8 mouse cellular contexts compared by ENCODE assay signal in the genomic region with DNA sequence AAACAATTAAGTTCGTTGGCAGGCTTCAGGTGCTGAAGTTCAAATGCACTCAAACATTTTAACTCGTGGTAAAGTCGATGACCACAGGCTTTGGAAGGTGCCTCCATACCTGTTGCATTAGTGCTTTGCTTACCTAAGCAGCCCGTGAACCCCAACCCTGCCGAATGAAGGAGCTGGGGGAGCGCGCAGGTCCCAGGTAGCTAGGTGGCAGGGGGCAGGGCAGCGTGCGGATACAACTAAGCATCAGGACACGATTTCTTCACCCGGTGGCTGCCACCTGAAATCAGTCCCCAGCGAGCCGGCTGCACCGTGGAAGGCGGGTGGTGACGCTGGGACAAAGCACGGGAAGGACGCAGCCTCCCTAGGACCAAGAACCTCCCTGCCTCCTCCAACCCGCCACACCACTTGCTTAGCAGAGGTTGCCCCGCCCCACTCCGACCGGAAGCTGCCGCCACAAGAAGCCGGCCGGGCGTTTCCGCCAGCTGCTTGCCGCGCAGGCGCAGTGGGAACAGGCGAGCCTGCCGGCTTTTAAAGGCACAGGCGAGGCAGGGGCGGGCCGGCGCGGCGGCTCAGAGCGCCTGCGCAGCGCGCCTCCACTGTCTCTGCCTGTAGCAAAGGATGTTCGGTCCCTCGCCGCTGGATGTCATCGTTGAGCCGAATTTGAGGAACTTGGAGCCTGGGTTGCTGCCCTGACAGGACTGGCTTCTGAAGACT. TPM values are rescaled to one million over a fixed set of nuclear protein-coding genes. Genes with fewer than 3 reads are reported as not detected.
DNase-seq lines count a peak whose midpoint lies in the region; ATAC-seq lines count a peak whose summit lies in the region.

No protein-coding gene starts in this region.

- peak; percentile 94 for ATAC-seq in intestine, embryonic 14.5 days (replicated peaks; ENCODE audit: low FRiP score, low TSS enrichment, low read depth)

- peak; percentile 94 to 97 for DNase-seq in adrenal gland, adult 18-20 months (ENCODE audit: low spot score in 2 of 2)
- DNase-seq in embryo, embryonic 11 days: peak; percentile 98
- DNase-seq in gastrocnemius, postnatal 25 days: peak; percentile 99
- DNase-seq in intestine, embryonic 14.5 days (ENCODE audit: low spot score): peak; percentile 95
- peak; percentile 99 for DNase-seq in left cerebral cortex, postnatal 14 days (ENCODE audit: low spot score in 2 of 2)
- DNase-seq in mesoderm, embryonic 11.5 days (ENCODE audit: low read depth, low spot score): peak; percentile 98
- DNase-seq in right cerebral cortex, postnatal 36 days (ENCODE audit: low spot score in 2 of 2): peak; percentile 99
- peak; percentile 98 for DNase-seq in yolk sac, embryonic 10.5 days (ENCODE audit: low spot score)

- peaks cover 25% of the 10 kb centered on the region for H3K36me3 ChIP-seq in intestine, embryonic 14.5 days (ENCODE audit: control insufficient read depth, insufficient read depth, low read length)

- peak overlapping the region; percentile 49 for H3K9ac ChIP-seq in intestine, embryonic 14.5 days (ENCODE audit: low read length)

- H3K4me2 ChIP-seq in intestine, embryonic 14.5 days (ENCODE audit: low read length): peak overlapping the region; percentile 74

- WGBS in intestine, embryonic 14.5 days: under 1% methylated on average over 47 of the region's 47 CpGs

- peaks cover 29% of the 10 kb centered on the region for H3K4me1 ChIP-seq in intestine, embryonic 14.5 days (replicated peaks; ENCODE audit: control insufficient read depth, insufficient read depth, low read length)

- no peaks in the 10 kb centered on the region for H3K27me3 ChIP-seq in intestine, embryonic 14.5 days (replicated peaks; ENCODE audit: control insufficient read depth, insufficient read depth, low read length)

- H3K4me3 ChIP-seq in intestine, embryonic 14.5 days (ENCODE audit: low read depth, low read length): peak overlapping the region; percentile 73

- intact Hi-C loops in left cerebral cortex, postnatal 14 days (cut with DNase I): loop anchor here (2.0 to 5.0 kb wide), 3 partner anchors 256 to 427 kb away; no protein-coding TSS in a partner anchor

- H3K27ac ChIP-seq in intestine, embryonic 14.5 days (ENCODE audit: low read depth): no peak overlapping the region; the same call in 1 of the 2 replicates

- no peaks in the 10 kb centered on the region for H3K9me3 ChIP-seq in intestine, embryonic 14.5 days (ENCODE audit: control insufficient read depth, low read length)

RNA-seq across cellular contexts. Expression of gene Lig4, which starts 1.4 kb away (rescaled TPM):
- total RNA-seq in adrenal gland, adult 18-20 months (2021): 1 to 10 TPM; 7.8 to 8.4 TPM
- total RNA-seq in gastrocnemius, postnatal 25 days (2021): 1 to 10 TPM; 3.0 to 3.6 TPM
- 4.4 and 6.5 TPM in 2 replicates for polyA plus RNA-seq in intestine, embryonic 14.5 days (2014; fragmentation: Nextera tagmentation; extraction: Ambion mirVana)
- 10 to 100 TPM; 10.7 to 10.8 TPM for total RNA-seq in left cerebral cortex, postnatal 14 days (2021)

RNA-seq across cellular contexts. Expression of gene Abhd13, which starts 1.5 kb away (rescaled TPM):
- 10 to 100 TPM; 18.7 to 22.3 TPM for total RNA-seq in adrenal gland, adult 18-20 months (2021)
- total RNA-seq in gastrocnemius, postnatal 25 days (2021): 1 to 10 TPM; 7.9 to 8.1 TPM
- polyA plus RNA-seq in intestine, embryonic 14.5 days (2014; fragmentation: Nextera tagmentation; extraction: Ambion mirVana): 19.5 and 20.4 TPM in 2 replicates
- 10 to 100 TPM; 34.7 TPM for total RNA-seq in left cerebral cortex, postnatal 14 days (2021)

RNA-seq across cellular contexts. Expression of gene Tnfsf13b, which starts 30.2 kb away (rescaled TPM):
- 10 to 100 TPM in 1 of 2 experiments, 1 to 10 TPM in 1; 3.4 to 10.3 TPM for total RNA-seq in adrenal gland, adult 18-20 months (2021)
- under 1 TPM; 0.92 to 0.99 TPM for total RNA-seq in gastrocnemius, postnatal 25 days (2021)
- 0.55 and 0.80 TPM in 2 replicates for polyA plus RNA-seq in intestine, embryonic 14.5 days (2014; fragmentation: Nextera tagmentation; extraction: Ambion mirVana)
- 1 to 10 TPM; 3.2 to 3.9 TPM for total RNA-seq in left cerebral cortex, postnatal 14 days (2021)
